12 mouse cellular contexts compared by ENCODE assay signal in genomic region chr12:73325617-73326016, GRCm38 (mm10). TPM values are rescaled to one million over a fixed set of nuclear protein-coding genes. Genes with fewer than 3 reads are reported as not detected.
DNase-seq lines count a peak whose midpoint lies in the region; ATAC-seq and TF ChIP-seq lines count a peak whose summit lies in the region.
"Had no signal": no experiment of that assay in that cellular context is flagged by ENCODE, and none has a peak within 500 bp of the region (broad histone marks: within the 10 kb centered on the region; RNA-seq: fewer than 3 reads in every experiment).

No protein-coding gene starts in this region.

- H3K9ac ChIP-seq in heart, embryonic 16.5 days (ENCODE audit: low read length) = no peak overlapping the region
- H3K9ac ChIP-seq in kidney, embryonic 16.5 days (replicated peaks; ENCODE audit: low read length) = no peak overlapping the region
- H3K9ac ChIP-seq: embryonic facial prominence, embryonic 13.5 days; forebrain, postnatal 0 days; lung, embryonic 15.5 days; midbrain, embryonic 13.5 days had no signal

- H3K27me3 ChIP-seq in heart, embryonic 16.5 days (ENCODE audit: control insufficient read depth, insufficient read depth, low read length) = no peaks in the 10 kb centered on the region
- no peaks in the 10 kb centered on the region for H3K27me3 ChIP-seq in kidney, embryonic 16.5 days (ENCODE audit: insufficient read depth, low read length)
- no peaks in the 10 kb centered on the region for H3K27me3 ChIP-seq in limb, embryonic 10.5 days (ENCODE audit: low read depth, poor library complexity, severe bottlenecking)
- H3K27me3 ChIP-seq: lung, embryonic 15.5 days; midbrain, embryonic 13.5 days had no signal

- no peaks in the 10 kb centered on the region for H3K36me3 ChIP-seq in heart, embryonic 16.5 days (ENCODE audit: control insufficient read depth, insufficient read depth)
- H3K36me3 ChIP-seq in kidney, embryonic 16.5 days (ENCODE audit: insufficient read depth, low read length) = no peaks in the 10 kb centered on the region
- H3K36me3 ChIP-seq in limb, embryonic 10.5 days = 0 out of 2 replicates have a peak, but pooled peaks cover 2% of the 10 kb centered on the region
- H3K36me3 ChIP-seq: embryonic facial prominence, embryonic 13.5 days; lung, embryonic 15.5 days; midbrain, embryonic 13.5 days had no signal

- peak; percentile 24 for DNase-seq in CD4-positive, CD25-positive, alpha-beta regulatory T cell, adult 2 months (ENCODE audit: low read depth, low spot score)
- DNase-seq in 416B (ENCODE audit: low read depth) = peak; percentile 61
- peak; percentile 78 for DNase-seq in gastrocnemius, adult 2 months
- no peak for DNase-seq in kidney, postnatal 25 days
- no peak for DNase-seq in limb, embryonic 10.5 days (ENCODE audit: low spot score)
- DNase-seq: forebrain, postnatal 0 days had no signal

- H3K9me3 ChIP-seq in heart, embryonic 16.5 days (replicated peaks; ENCODE audit: control insufficient read depth, low read length) = no peaks in the 10 kb centered on the region
- H3K9me3 ChIP-seq in kidney, embryonic 16.5 days (ENCODE audit: low read length) = no peaks in the 10 kb centered on the region
- H3K9me3 ChIP-seq in limb, embryonic 10.5 days (replicated peaks) = no peaks in the 10 kb centered on the region
- H3K9me3 ChIP-seq: embryonic facial prominence, embryonic 13.5 days; lung, embryonic 15.5 days; midbrain, embryonic 13.5 days had no signal

- intact Hi-C loops in gastrocnemius, adult 2 months (cut with DNase I) = loop anchor here (1.0 to 10.0 kb wide), 4 partner anchors 39 to 305 kb away; partner anchors contain the start of genes Six1, Slc38a6 and Trmt5

- TF ChIP-seq CTCF in gastrocnemius, adult 2 months (IDR thresholded peaks at IDR 0.05) = no peak

- WGBS in heart, embryonic 16.5 days = 15% methylated on average over 4 of the region's 4 CpGs
- 28% methylated on average over 4 of the region's 4 CpGs for WGBS in kidney, embryonic 16.5 days
- WGBS in limb, embryonic 10.5 days = 66% methylated on average over 4 of the region's 4 CpGs

- no peak overlapping the region for H3K4me3 ChIP-seq in gastrocnemius, adult 2 months
- no peak overlapping the region for H3K4me3 ChIP-seq in heart, embryonic 16.5 days (ENCODE audit: low read length)
- no peak overlapping the region for H3K4me3 ChIP-seq in kidney, embryonic 16.5 days (ENCODE audit: low read length)
- no peak overlapping the region for H3K4me3 ChIP-seq in limb, embryonic 10.5 days
- H3K4me3 ChIP-seq: embryonic facial prominence, embryonic 13.5 days; lung, embryonic 15.5 days; midbrain, embryonic 13.5 days had no signal

- H3K27ac ChIP-seq in gastrocnemius, adult 2 months = peak overlapping the region; percentile 90
- peak overlapping the region; percentile 85 for H3K27ac ChIP-seq in heart, embryonic 16.5 days (ENCODE audit: low read length)
- H3K27ac ChIP-seq in kidney, embryonic 16.5 days (ENCODE audit: low read length) = no peak overlapping the region
- H3K27ac ChIP-seq in limb, embryonic 10.5 days = no peak overlapping the region
- H3K27ac ChIP-seq: lung, embryonic 15.5 days; midbrain, embryonic 13.5 days had no signal

- no peak overlapping the region for H3K4me2 ChIP-seq in heart, embryonic 16.5 days (ENCODE audit: low read depth, low read length)
- H3K4me2 ChIP-seq in kidney, embryonic 16.5 days (replicated peaks; ENCODE audit: low read depth, low read length) = no peak overlapping the region
- H3K4me2 ChIP-seq: embryonic facial prominence, embryonic 13.5 days; lung, embryonic 15.5 days; midbrain, embryonic 13.5 days had no signal

- no peak for ATAC-seq in CD4-positive, CD25-positive, alpha-beta regulatory T cell, adult 4 months
- ATAC-seq in heart, embryonic 16.5 days (replicated peaks; ENCODE audit: extremely low read depth, insufficient read depth, low FRiP score) = peak; percentile 66
- ATAC-seq in kidney, embryonic 16.5 days (ENCODE audit: low FRiP score, low TSS enrichment) = no peak
- ATAC-seq: forebrain, postnatal 0 days; midbrain, embryonic 13.5 days had no signal

- peaks cover 17% of the 10 kb centered on the region for H3K4me1 ChIP-seq in heart, embryonic 16.5 days (ENCODE audit: control insufficient read depth, insufficient read depth, low read length)
- 0 out of 2 replicates have a peak, but pooled peaks cover 5% of the 10 kb centered on the region for H3K4me1 ChIP-seq in kidney, embryonic 16.5 days (ENCODE audit: insufficient read depth, low read length)
- H3K4me1 ChIP-seq in limb, embryonic 10.5 days = peaks cover 24% of the 10 kb centered on the region
- H3K4me1 ChIP-seq: lung, embryonic 15.5 days; midbrain, embryonic 13.5 days had no signal

RNA-seq across cellular contexts. Expression of gene Slc38a6, which starts 39.0 kb away (rescaled TPM):
- polyA plus RNA-seq in CD4-positive, CD25-positive, alpha-beta regulatory T cell, adult 4 months (2017; shearing (Covaris generic)) = 1 to 10 TPM; 6.8 to 7.5 TPM
- 1 to 10 TPM; 1.7 to 3.6 TPM for total RNA-seq in gastrocnemius, adult 2 months (2021)
- 4.8 and 6.5 TPM in 2 replicates for polyA plus RNA-seq in heart, embryonic 16.5 days (2015; fragmentation: Nextera tagmentation; extraction: Ambion mirVana)
- 6.0 and 11.4 TPM in 2 replicates for polyA plus RNA-seq in kidney, embryonic 16.5 days (2015; fragmentation: Nextera tagmentation; extraction: Ambion mirVana)
- polyA plus RNA-seq in limb, embryonic 10.5 days (2016; fragmentation: Nextera tagmentation; extraction: Ambion mirVana) = 8.6 and 10.8 TPM in 2 replicates

RNA-seq across cellular contexts. Expression of gene Trmt5, which starts 39.1 kb away (rescaled TPM):
- 10 to 100 TPM; 15.6 to 17.7 TPM for polyA plus RNA-seq in CD4-positive, CD25-positive, alpha-beta regulatory T cell, adult 4 months (2017; shearing (Covaris generic))
- 1 to 10 TPM; 8.5 to 8.6 TPM for total RNA-seq in gastrocnemius, adult 2 months (2021)
- polyA plus RNA-seq in heart, embryonic 16.5 days (2015; fragmentation: Nextera tagmentation; extraction: Ambion mirVana) = 14.9 and 17.6 TPM in 2 replicates
- 18.5 and 19.5 TPM in 2 replicates for polyA plus RNA-seq in kidney, embryonic 16.5 days (2015; fragmentation: Nextera tagmentation; extraction: Ambion mirVana)
- polyA plus RNA-seq in limb, embryonic 10.5 days (2016; fragmentation: Nextera tagmentation; extraction: Ambion mirVana) = 23.3 and 24.5 TPM in 2 replicates

Comparison
In these comparisons a context has a peak if more than half of its experiments do, and no peak if none do; other contexts are left out.
1. DNase-seq: peak in CD4-positive, CD25-positive, alpha-beta regulatory T cell, adult 2 months (single experiment), 416B (single experiment) and gastrocnemius, adult 2 months (single experiment); none in kidney, postnatal 25 days (0 of 2) and limb, embryonic 10.5 days (single experiment).
2. H3K27ac ChIP-seq: peak in gastrocnemius, adult 2 months (single experiment) and heart, embryonic 16.5 days (single experiment); none in kidney, embryonic 16.5 days (single experiment) and limb, embryonic 10.5 days (single experiment).